Comparison of ENCODE assay signal across 9 mouse cellular contexts in genomic region chr8:48844370-48844905, GRCm38 (mm10). TPM values are rescaled to one million over a fixed set of nuclear protein-coding genes. Genes with fewer than 3 reads are reported as not detected.
DNase-seq lines count a peak whose midpoint lies in the region; ATAC-seq and TF ChIP-seq lines count a peak whose summit lies in the region.
"Had no signal": no experiment of that assay in that cellular context is flagged by ENCODE, and none has a peak within 500 bp of the region (broad histone marks: within the 10 kb centered on the region; RNA-seq: fewer than 3 reads in every experiment).

No protein-coding gene starts in this region.

- peaks cover 30% of the 10 kb centered on the region for H3K27me3 ChIP-seq in embryonic facial prominence, embryonic 12.5 days
- H3K27me3 ChIP-seq in intestine, embryonic 16.5 days (replicated peaks; ENCODE audit: control insufficient read depth, insufficient read depth, low read length) = no peaks in the 10 kb centered on the region
- peaks cover 21% of the 10 kb centered on the region for H3K27me3 ChIP-seq in midbrain, embryonic 11.5 days (ENCODE audit: control insufficient read depth, insufficient read depth, low read length)
- H3K27me3 ChIP-seq: CH12.LX had no signal

- H3K9ac ChIP-seq in embryonic facial prominence, embryonic 12.5 days = peak overlapping the region; percentile 69
- peak overlapping the region; percentile 85 for H3K9ac ChIP-seq in intestine, embryonic 16.5 days (ENCODE audit: low read depth, low read length)
- peak overlapping the region; percentile 68 for H3K9ac ChIP-seq in midbrain, embryonic 11.5 days (ENCODE audit: low read length)

- no peak for ATAC-seq in embryonic facial prominence, embryonic 12.5 days (ENCODE audit: insufficient number of reproducible peaks, insufficient read depth, low FRiP score, low TSS enrichment)
- peak; percentile 30 for ATAC-seq in intestine, embryonic 16.5 days
- 0 out of 2 replicates have a peak, but pooled peaks have one; percentile 3 for ATAC-seq in midbrain, embryonic 11.5 days (ENCODE audit: low FRiP score)

- intact Hi-C loops in gastrocnemius, adult 2 months (cut with DNase I) = loop anchor here (5.0 kb wide), 1 partner anchor 287 kb away; no protein-coding TSS in a partner anchor

- H3K36me3 ChIP-seq in embryonic facial prominence, embryonic 12.5 days = no peaks in the 10 kb centered on the region
- H3K36me3 ChIP-seq in intestine, embryonic 16.5 days (ENCODE audit: control insufficient read depth, insufficient read depth, low read length) = no peaks in the 10 kb centered on the region
- no peaks in the 10 kb centered on the region for H3K36me3 ChIP-seq in midbrain, embryonic 11.5 days (ENCODE audit: control insufficient read depth, insufficient read depth, low read length)

- no peak for DNase-seq in gastrocnemius, adult 2 months
- no peak for DNase-seq in gastrocnemius, postnatal 4 days (ENCODE audit: low spot score in 2 of 2)
- peak; percentile 93 for DNase-seq in midbrain, embryonic 11.5 days (ENCODE audit: low spot score, missing footprints)
- DNase-seq in urinary bladder, postnatal 25 days (ENCODE audit: low spot score) = no peak
- DNase-seq in layer of hippocampus, postnatal 36 days = no peak
- no peak for DNase-seq in T-cell, adult 2 months (ENCODE audit: low spot score)

- H3K9me3 ChIP-seq in embryonic facial prominence, embryonic 12.5 days = no peaks in the 10 kb centered on the region
- H3K9me3 ChIP-seq in intestine, embryonic 16.5 days (ENCODE audit: control insufficient read depth, low read length) = no peaks in the 10 kb centered on the region
- H3K9me3 ChIP-seq in midbrain, embryonic 11.5 days (ENCODE audit: control insufficient read depth, low read length) = no peaks in the 10 kb centered on the region

- 1% methylated on average over 14 of the region's 14 CpGs for WGBS in embryonic facial prominence, embryonic 12.5 days
- WGBS in intestine, embryonic 16.5 days = 2% methylated on average over 14 of the region's 14 CpGs
- under 1% methylated on average over 14 of the region's 14 CpGs for WGBS in midbrain, embryonic 11.5 days

- TF ChIP-seq CTCF in gastrocnemius, adult 2 months (IDR thresholded peaks at IDR 0.05) = no peak

- H3K27ac ChIP-seq in gastrocnemius, adult 2 months = no peak overlapping the region
- H3K27ac ChIP-seq in embryonic facial prominence, embryonic 12.5 days = no peak overlapping the region; the same call in 1 of the 2 replicates
- H3K27ac ChIP-seq in intestine, embryonic 16.5 days (ENCODE audit: low read length) = peak overlapping the region; percentile 39
- peak overlapping the region; percentile 28 for H3K27ac ChIP-seq in midbrain, embryonic 11.5 days (ENCODE audit: low read depth, low read length)

- H3K4me3 ChIP-seq in gastrocnemius, adult 2 months = peak overlapping the region; percentile 89
- H3K4me3 ChIP-seq in embryonic facial prominence, embryonic 12.5 days = peak overlapping the region; percentile 68
- peak overlapping the region; percentile 88 for H3K4me3 ChIP-seq in intestine, embryonic 16.5 days (ENCODE audit: low read length)
- H3K4me3 ChIP-seq in midbrain, embryonic 11.5 days (ENCODE audit: low read depth, low read length) = peak overlapping the region; percentile 80

- peaks cover 10% of the 10 kb centered on the region for H3K4me1 ChIP-seq in embryonic facial prominence, embryonic 12.5 days
- H3K4me1 ChIP-seq in intestine, embryonic 16.5 days (ENCODE audit: control insufficient read depth, insufficient read depth, low read length) = peaks cover 17% of the 10 kb centered on the region
- peaks cover 25% of the 10 kb centered on the region for H3K4me1 ChIP-seq in midbrain, embryonic 11.5 days (ENCODE audit: control insufficient read depth, insufficient read depth, low read length)

- peak overlapping the region; percentile 86 for H3K4me2 ChIP-seq in embryonic facial prominence, embryonic 12.5 days (replicated peaks)
- H3K4me2 ChIP-seq in intestine, embryonic 16.5 days (ENCODE audit: low read depth, low read length) = peak overlapping the region; percentile 91
- peak overlapping the region; percentile 51 for H3K4me2 ChIP-seq in midbrain, embryonic 11.5 days

RNA-seq across cellular contexts. Expression of gene Tenm3, which starts 0.7 kb away (rescaled TPM):
- total RNA-seq in gastrocnemius, adult 2 months (2021) = 10 to 100 TPM; 10.0 to 13.7 TPM
- total RNA-seq in gastrocnemius, postnatal 4 days (2021) = 10 to 100 TPM; 32.8 to 36.5 TPM
- polyA plus RNA-seq in embryonic facial prominence, embryonic 12.5 days (2016; fragmentation: Nextera tagmentation; extraction: Ambion mirVana) = 65.3 and 65.9 TPM in 2 replicates
- polyA plus RNA-seq in intestine, embryonic 16.5 days (2015; fragmentation: Nextera tagmentation; extraction: Ambion mirVana) = 10.5 and 11.3 TPM in 2 replicates
- 38.2 and 39.6 TPM in 2 replicates for polyA plus RNA-seq in midbrain, embryonic 11.5 days (2014; fragmentation: Nextera tagmentation; extraction: Ambion mirVana)
- total RNA-seq in layer of hippocampus, postnatal 36 days (2021) = 10 to 100 TPM; 75.0 to 76.7 TPM

Comparison
In these comparisons a context has a peak if more than half of its experiments do, and no peak if none do; other contexts are left out.
1. H3K27ac ChIP-seq: peak in intestine, embryonic 16.5 days (single experiment) and midbrain, embryonic 11.5 days (single experiment); none in gastrocnemius, adult 2 months (single experiment) and embryonic facial prominence, embryonic 12.5 days (single experiment).
2. Peak in every context shown above with its lines, with median percentiles within 50 percentile points of each other: H3K4me3 ChIP-seq, H3K4me2 ChIP-seq and H3K9ac ChIP-seq.